Mouse (Mus musculus) liver, embryonic 16.5 days (tissue): ENCODE measurements around the gene Jhy. TPM values are rescaled to one million over a fixed set of nuclear protein-coding genes. Genes with fewer than 3 reads are reported as not detected.

ENCODE experiments used
- ATAC-seq: fragments of 200-750 bp; cut with Nextera tagmentation; 2 replicates; pipeline ENCODE4 v1.8.0; 2017; ENCODE audit warnings: low read depth, mild to moderate bottlenecking, moderate number of reproducible peaks, moderate library complexity
- H3K27ac ChIP-seq: fragments of 300-500 bp; sonication (generic); 2 replicates; pipeline ENCODE4 v1.5.1; 2014; ENCODE audit warnings: mild to moderate bottlenecking, low read length
- H3K27me3 ChIP-seq: fragments of 300-500 bp; sonication (generic); 2 replicates; pipeline ENCODE4 v1.6.1; 2014; ENCODE audit warnings: low read depth, low read length, mixed read lengths; ENCODE audit not compliant: control insufficient read depth, insufficient read depth
- H3K36me3 ChIP-seq: fragments of 300-500 bp; sonication (generic); 2 replicates; pipeline ENCODE4 v1.6.1; 2014; ENCODE audit warnings: mild to moderate bottlenecking; ENCODE audit not compliant: control insufficient read depth, insufficient read depth
- H3K4me1 ChIP-seq: fragments of 300-500 bp; sonication (generic); 2 replicates; pipeline ENCODE4 v1.6.1; 2014; ENCODE audit warnings: low read depth, low read length, mixed read lengths; ENCODE audit not compliant: control insufficient read depth
- H3K4me2 ChIP-seq: fragments of 300-500 bp; sonication (generic); 2 replicates; pipeline ENCODE4 v1.6.1; 2014; ENCODE audit warnings: low read depth, low read length, mixed read lengths
- H3K4me3 ChIP-seq: fragments of 300-500 bp; sonication (generic); 2 replicates; pipeline ENCODE4 v1.5.1; 2014; ENCODE audit warnings: low read depth, mild to moderate bottlenecking, low read length
- H3K9ac ChIP-seq: fragments of 300-500 bp; sonication (generic); 2 replicates; pipeline ENCODE4 v1.6.1; 2014; ENCODE audit warnings: low read depth, low read length
- H3K9me3 ChIP-seq: fragments of 300-500 bp; sonication (generic); replicated peaks from 2 replicates; pipeline ENCODE4 v1.6.1; 2016; ENCODE audit warnings: low read length; ENCODE audit not compliant: control insufficient read depth
- WGBS: fragments of 180-500 bp; shearing (Covaris S2); extraction: QIAGEN DNeasy Blood & Tissue Kit; methylation state at CpG from one replicate; pipeline ENCODE4 v1.1.7; 2014; ENCODE audit not compliant: insufficient replicate concordance; 5-methylcytosine and 5-hydroxymethylcytosine counted together
- polyA plus RNA-seq: library from polyadenylated mRNA; unstranded; fragments of >200 nt; fragmentation: Nextera tagmentation; extraction: Ambion mirVana; gene quantifications from 2 replicates; pipeline ENCODE4 v1.2.1, GENCODE M21; 2015

Gene Jhy
- not detected in 2 replicates for polyA plus RNA-seq

- WGBS, result 2% methylated on average over 41 of the region's 51 CpGs
- Histone ChIP-seq H3K27me3 (peaks cover 30% of the 10 kb centered on the region), H3K4me2 (0 out of 2 replicates have a peak within 1 kb of the TSS, but pooled peaks have one; percentile 24), H3K4me3 (no peak within 1 kb of the TSS), H3K36me3 (no peaks in the 10 kb centered on the region), H3K9me3 (no peaks in the 10 kb centered on the region), H3K9ac (no peak within 1 kb of the TSS), H3K27ac (no peak within 1 kb of the TSS), H3K4me1 (no peaks in the 10 kb centered on the region)
- ATAC-seq, result no peak
Observed at GRCm38 (mm10) chr9:40963586-40964417, at the start of gene Jhy. Gene Jhy (minus strand): TSS chr9:40964118.

GRCm38 (mm10) chr9:41012456-41012855, 48.5 kb upstream of the Jhy start:
- Histone ChIP-seq H3K4me2 (no peak overlapping the region), H3K4me3 (no peak overlapping the region), H3K36me3 (no peaks in the 10 kb centered on the region), H3K27me3 (no peaks in the 10 kb centered on the region), H3K9ac (no peak overlapping the region), H3K9me3 (no peaks in the 10 kb centered on the region), H3K4me1 (no peaks in the 10 kb centered on the region), H3K27ac (no peak overlapping the region)
- no peak for ATAC-seq
- WGBS, result 74% methylated on average over 5 of the region's 5 CpGs

- WGBS, result 73% methylated on average over 13 of the region's 13 CpGs
- no peaks in the 10 kb centered on the region for H3K36me3 ChIP-seq
- no peaks in the 10 kb centered on the region for H3K9me3 ChIP-seq
- no peak overlapping the region for H3K4me2 ChIP-seq
- H3K27me3 ChIP-seq, result no peaks in the 10 kb centered on the region
- no peak overlapping the region for H3K9ac ChIP-seq
- no peak overlapping the region for H3K4me3 ChIP-seq
- no peak overlapping the region for H3K27ac ChIP-seq
- no peaks in the 10 kb centered on the region for H3K4me1 ChIP-seq
- ATAC-seq, result no peak
Observed at GRCm38 (mm10) chr9:41011512-41012436, 47.9 kb upstream of the Jhy start.

GRCm38 (mm10) chr9:41007785-41008184, 43.9 kb upstream of the Jhy start:
- Histone ChIP-seq H3K27me3 (no peaks in the 10 kb centered on the region), H3K36me3 (no peaks in the 10 kb centered on the region), H3K4me3 (no peak overlapping the region), H3K9ac (no peak overlapping the region), H3K9me3 (no peaks in the 10 kb centered on the region), H3K4me2 (no peak overlapping the region), H3K27ac (no peak overlapping the region), H3K4me1 (no peaks in the 10 kb centered on the region)
- 32% methylated on average over 1 of the region's 1 CpGs for WGBS
- no peak for ATAC-seq

- WGBS, result 25% methylated on average over 4 of the region's 4 CpGs
- ATAC-seq, result no peak
Observed at GRCm38 (mm10) chr9:41004415-41004814, 40.5 kb upstream of the Jhy start, which contains the start of gene Crtam. Gene Crtam (minus strand): TSS chr9:41004628.

GRCm38 (mm10) chr9:40997116-40997779, 33.3 kb upstream of the Jhy start:
- Histone ChIP-seq H3K4me1 (no peaks in the 10 kb centered on the region), H3K4me3 (no peak overlapping the region), H3K4me2 (no peak overlapping the region), H3K9me3 (no peaks in the 10 kb centered on the region), H3K36me3 (no peaks in the 10 kb centered on the region), H3K27me3 (no peaks in the 10 kb centered on the region), H3K9ac (no peak overlapping the region), H3K27ac (no peak overlapping the region)
- ATAC-seq, result no peak
- 54% methylated on average over 7 of the region's 7 CpGs for WGBS

More at GRCm38 (mm10) chr9:41004415-41004814, 40.5 kb upstream of the Jhy start, which contains the start of gene Crtam:
- Histone ChIP-seq H3K9ac (no peak within 1 kb of the TSS), H3K27me3 (no peaks in the 10 kb centered on the region), H3K36me3 (no peaks in the 10 kb centered on the region), H3K27ac (no peak within 1 kb of the TSS), H3K4me1 (no peaks in the 10 kb centered on the region), H3K4me3 (no peak within 1 kb of the TSS), H3K9me3 (no peaks in the 10 kb centered on the region), H3K4me2 (no peak within 1 kb of the TSS)

GRCm38 (mm10) chr9:40994075-40994474, 30.2 kb upstream of the Jhy start:
- Histone ChIP-seq H3K4me2 (no peak overlapping the region), H3K9ac (no peak overlapping the region)

GRCm38 (mm10) chr9:40991511-40991910, 27.6 kb upstream of the Jhy start:
- H3K27me3 ChIP-seq, result no peaks in the 10 kb centered on the region
- 74% methylated on average over 6 of the region's 6 CpGs for WGBS
- ATAC-seq, result no peak
- no peak overlapping the region for H3K27ac ChIP-seq
- H3K4me2 ChIP-seq, result no peak overlapping the region
- H3K9ac ChIP-seq, result no peak overlapping the region
- no peak overlapping the region for H3K4me3 ChIP-seq
- no peaks in the 10 kb centered on the region for H3K9me3 ChIP-seq
- no peaks in the 10 kb centered on the region for H3K4me1 ChIP-seq
- no peaks in the 10 kb centered on the region for H3K36me3 ChIP-seq

More at GRCm38 (mm10) chr9:40994075-40994474, 30.2 kb upstream of the Jhy start:
- 52% methylated on average over 5 of the region's 5 CpGs for WGBS
- Histone ChIP-seq H3K4me3 (no peak overlapping the region), H3K9me3 (no peaks in the 10 kb centered on the region), H3K36me3 (no peaks in the 10 kb centered on the region), H3K27ac (no peak overlapping the region), H3K4me1 (no peaks in the 10 kb centered on the region), H3K27me3 (no peaks in the 10 kb centered on the region)
- ATAC-seq, result no peak
